Mouse (Mus musculus) heart, adult 2 months (tissue): ENCODE results near the gene Pla2g2c. TPM values are rescaled to one million over a fixed set of nuclear protein-coding genes. Genes with fewer than 3 reads are reported as not detected.

Source experiments
- DNase-seq, 2 experiments: peaks; one replicate each; pipeline ENCODE4 v3.0.0; 2021
- H3K27ac ChIP-seq: fragments of 200-600 bp; 2 replicates; pipeline ENCODE4 v1.8.1; 2022
- H3K27me3 ChIP-seq: fragments of 200-500 bp; 2 replicates; pipeline ENCODE4 v1.6.1; 2012; ENCODE audit warnings: mild to moderate bottlenecking, low read length, inconsistent platforms, mixed read lengths; ENCODE audit not compliant: control insufficient read depth, insufficient read depth
- H3K36me3 ChIP-seq: fragments of 200-500 bp; 2 replicates; pipeline ENCODE4 v1.6.1; 2012; ENCODE audit warnings: low read length, inconsistent platforms; ENCODE audit not compliant: control insufficient read depth, insufficient read depth
- H3K4me1 ChIP-seq: fragments of 200-500 bp; 2 replicates; pipeline ENCODE4 v1.6.1; 2011; ENCODE audit warnings: low read length; ENCODE audit not compliant: control insufficient read depth, insufficient read depth
- H3K4me3 ChIP-seq: fragments of 200-600 bp; 2 replicates; pipeline ENCODE4 v1.8.1; 2022
- H3K79me2 ChIP-seq: fragments of 200-500 bp; replicated peaks from 2 replicates; pipeline ENCODE4 v1.6.1; 2012; ENCODE audit warnings: mild to moderate bottlenecking, inconsistent platforms, low read length, moderate library complexity, mixed read lengths; ENCODE audit not compliant: control insufficient read depth, insufficient read depth
- H3K9ac ChIP-seq: fragments of 200-500 bp; 2 replicates; pipeline ENCODE4 v1.6.1; 2012; ENCODE audit warnings: low read depth, mild to moderate bottlenecking, control low read depth, inconsistent platforms, low read length, mixed read lengths
- CTCF ChIP-seq: fragments of 200-600 bp; IDR thresholded peaks from 2 replicates; pipeline ENCODE4 v1.8.1; 2022; ENCODE audit warnings: antibody characterized with exemption, mild to moderate bottlenecking, moderate library complexity
- EP300 ChIP-seq: fragments of 200-500 bp; IDR thresholded peaks from 2 replicates; pipeline ENCODE4 v1.6.1; 2011; ENCODE audit warnings: low read depth, low read length, control low read depth; ENCODE audit not compliant: insufficient read depth
- POLR2A ChIP-seq: fragments of 200-500 bp; IDR thresholded peaks from 2 replicates; pipeline ENCODE4 v1.6.1; 2011; ENCODE audit warnings: mild to moderate bottlenecking, low read depth, low read length, control low read depth; ENCODE audit not compliant: insufficient read depth
- WGBS: fragments of 180-500 bp; shearing (Covaris S2); methylation state at CpG from one replicate; pipeline ENCODE4 v1.1.7; 2018; 5-methylcytosine and 5-hydroxymethylcytosine counted together
- intact Hi-C: fragments of 180-260 bp; cut with DNase I; formaldehyde crosslinking; loops from one replicate; pipeline ENCODE4 v1.15.1; 2025
- polyA plus RNA-seq: library from polyadenylated mRNA; depleted of rRNA; stranded (reverse); fragments of >200 nt; gene quantifications from 2 replicates; pipeline ENCODE4 v1.2.3, GENCODE M21; 2012
- total RNA-seq, 2 experiments: library from RNA; stranded (reverse); gene quantifications; 2 replicates each; pipeline ENCODE4 v1.2.3; 2021

The Pla2g2c gene
- total and polyA plus RNA-seq, 3 experiments: 0.14 to 0.98 TPM; not detected in 1

DNA sequence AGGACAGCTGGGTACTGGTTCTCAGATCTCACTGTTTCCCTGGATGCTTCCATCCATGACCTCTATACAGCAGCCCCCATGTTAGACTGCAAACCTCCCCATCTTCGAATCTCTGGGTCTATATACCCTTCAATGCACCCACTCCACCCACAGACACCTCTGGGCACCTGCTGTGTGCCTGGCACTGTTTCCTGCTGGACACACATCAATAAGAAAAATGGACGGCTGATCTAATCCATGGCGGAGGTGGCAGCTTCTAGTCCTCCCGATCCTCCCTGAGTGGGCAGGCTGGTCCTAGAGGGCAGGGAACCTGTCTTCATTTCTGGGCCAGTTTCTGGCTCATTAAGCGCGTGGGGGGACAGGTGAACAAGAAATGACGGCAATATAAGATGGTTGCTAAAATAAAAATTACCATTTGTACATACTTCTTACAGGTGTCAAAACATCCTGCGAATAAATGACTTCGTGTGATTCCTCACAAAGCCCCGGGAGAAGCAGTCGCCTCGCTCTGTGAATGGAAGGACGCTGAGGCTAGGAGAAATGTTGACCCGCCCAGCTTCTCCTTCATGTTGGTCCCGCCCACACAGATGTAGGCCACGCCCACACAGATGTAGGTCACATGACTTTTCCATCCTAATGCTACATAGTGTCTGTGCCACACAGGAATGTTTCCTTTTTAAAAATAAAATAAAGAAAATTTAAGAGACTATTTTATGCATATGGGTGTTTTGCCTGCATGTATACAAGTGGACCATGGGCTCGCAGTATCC, 13.4 kb upstream of the Pla2g2c start:
- H3K9ac ChIP-seq: no peak overlapping the region
- H3K79me2 ChIP-seq: no peaks in the 10 kb centered on the region
- WGBS: 66% methylated on average over 17 of the region's 17 CpGs
- H3K4me3 ChIP-seq: no peak overlapping the region
- H3K4me1 ChIP-seq: no peaks in the 10 kb centered on the region
- H3K27me3 ChIP-seq: no peaks in the 10 kb centered on the region
- no peaks in the 10 kb centered on the region for H3K36me3 ChIP-seq
- peak in 1 of 2 experiments; percentile 7 for DNase-seq
- TF ChIP-seq POLR2A (no peak), EP300 (no peak), CTCF (no peak)
- no peak overlapping the region for H3K27ac ChIP-seq
- intact Hi-C loops: no loop called here

GRCm38 (mm10) chr4:138712096-138712495, 12.5 kb upstream of the Pla2g2c start:
- intact Hi-C loops: no loop called here
- H3K9ac ChIP-seq: no peak overlapping the region
- H3K79me2 ChIP-seq: no peaks in the 10 kb centered on the region
- H3K36me3 ChIP-seq: no peaks in the 10 kb centered on the region
- no peaks in the 10 kb centered on the region for H3K27me3 ChIP-seq
- no peak overlapping the region for H3K4me3 ChIP-seq
- WGBS: 79% methylated on average over 11 of the region's 11 CpGs
- H3K4me1 ChIP-seq: no peaks in the 10 kb centered on the region
- TF ChIP-seq EP300 (no peak), CTCF (no peak), POLR2A (no peak)
- H3K27ac ChIP-seq: no peak overlapping the region
- no peak for DNase-seq

DNA sequence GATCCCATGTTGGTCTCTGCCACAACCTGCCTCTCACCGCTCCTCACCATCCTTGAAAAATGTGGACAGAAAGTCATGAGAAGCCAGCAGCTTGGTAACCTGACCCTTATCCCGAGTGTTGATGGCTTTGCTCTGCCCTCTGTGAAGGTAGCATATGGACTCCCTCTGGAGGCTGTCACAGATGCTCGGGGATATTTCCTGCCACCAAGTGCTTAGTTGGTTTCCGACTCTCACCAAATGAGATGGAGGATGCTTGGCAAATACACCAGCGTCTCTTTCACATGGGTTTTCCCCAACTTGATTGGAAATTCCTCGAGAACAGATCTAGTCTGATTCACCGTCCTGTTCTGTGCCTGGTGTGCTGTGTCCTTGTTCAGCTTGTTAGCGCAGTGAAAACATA, 12.0 kb upstream of the Pla2g2c start:
- Histone ChIP-seq H3K27me3 (no peaks in the 10 kb centered on the region), H3K27ac (no peak overlapping the region), H3K9ac (no peak overlapping the region), H3K4me3 (no peak overlapping the region), H3K79me2 (no peaks in the 10 kb centered on the region), H3K36me3 (no peaks in the 10 kb centered on the region), H3K4me1 (no peaks in the 10 kb centered on the region)
- intact Hi-C loops: no loop called here
- peak in 1 of 2 experiments; percentile 8 for DNase-seq
- no peak for TF ChIP-seq CTCF
- no peak for TF ChIP-seq POLR2A
- WGBS: 77% methylated on average over 8 of the region's 8 CpGs

GRCm38 (mm10) chr4:138714186-138714585, 10.4 kb upstream of the Pla2g2c start:
- no peaks in the 10 kb centered on the region for H3K27me3 ChIP-seq
- no peaks in the 10 kb centered on the region for H3K79me2 ChIP-seq
- WGBS: 57% methylated on average over 1 of the region's 1 CpGs
- H3K4me1 ChIP-seq: no peaks in the 10 kb centered on the region
- intact Hi-C loops: no loop called here
- H3K36me3 ChIP-seq: no peaks in the 10 kb centered on the region
- no peak for DNase-seq
- TF ChIP-seq POLR2A (no peak), CTCF (no peak), EP300 (no peak)
- H3K9ac ChIP-seq: no peak overlapping the region
- no peak overlapping the region for H3K4me3 ChIP-seq
- H3K27ac ChIP-seq: no peak overlapping the region

DNA sequence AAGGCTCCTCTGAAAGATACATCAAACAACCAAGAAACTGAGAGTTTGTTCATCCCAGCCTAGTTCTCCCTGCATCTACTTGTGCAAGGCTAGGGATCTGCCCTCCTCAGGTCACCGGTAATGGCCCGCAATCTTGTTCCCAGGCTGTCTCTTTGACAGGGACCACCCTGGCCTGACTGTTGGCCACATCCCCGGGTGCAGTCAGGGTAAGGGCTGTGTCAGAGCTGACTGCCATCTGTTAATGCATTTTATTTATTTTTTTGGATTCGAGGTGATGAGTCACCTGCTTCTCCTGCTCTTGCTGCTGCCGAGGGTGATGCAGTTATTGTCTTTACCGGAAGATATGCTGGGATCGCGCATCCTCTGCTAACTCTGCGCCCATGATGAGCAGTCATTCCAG, 7.9 kb upstream of the Pla2g2c start:
- WGBS: 60% methylated on average over 9 of the region's 9 CpGs

DNA sequence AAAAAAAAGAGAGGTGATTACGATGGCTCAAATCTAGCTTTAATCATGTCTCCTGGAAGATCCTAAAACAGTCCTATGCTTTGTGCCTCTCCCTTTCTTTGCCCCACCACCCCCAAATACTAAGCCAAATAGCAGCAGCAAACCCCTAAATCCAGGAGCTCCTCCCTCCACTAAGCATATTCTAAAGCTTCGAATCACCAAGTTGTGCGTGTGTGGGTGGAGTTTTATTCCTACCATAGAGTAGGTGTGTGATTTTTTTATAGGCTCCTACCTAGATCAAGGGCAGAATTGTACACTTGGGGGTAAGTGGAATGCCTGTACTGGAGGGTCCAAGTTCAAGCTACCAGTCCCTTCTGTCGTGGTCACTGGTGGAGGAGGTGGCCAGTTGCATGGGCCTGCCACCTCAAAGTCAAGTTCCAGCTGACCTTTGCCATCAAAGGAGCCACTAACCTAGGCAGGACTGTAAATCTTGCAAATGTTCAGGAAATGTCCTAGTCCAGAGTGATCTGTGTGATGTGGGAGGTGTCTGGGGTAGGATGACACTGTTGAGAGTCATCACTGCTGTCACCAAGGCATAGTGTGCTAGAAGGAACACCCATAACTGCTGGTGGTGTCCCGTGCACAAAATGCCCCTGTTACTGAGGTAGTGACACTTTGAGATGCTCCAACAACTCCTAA, 5.9 kb upstream of the Pla2g2c start:
- H3K79me2 ChIP-seq: no peaks in the 10 kb centered on the region
- H3K9ac ChIP-seq: no peak overlapping the region
- no peak for DNase-seq
- TF ChIP-seq CTCF (no peak), POLR2A (no peak), EP300 (no peak)
- peaks cover under 1% of the 10 kb centered on the region; the same call in 1 of the 2 replicates for H3K4me1 ChIP-seq
- no peaks in the 10 kb centered on the region for H3K27me3 ChIP-seq
- intact Hi-C loops: no loop called here
- no peak overlapping the region for H3K27ac ChIP-seq
- WGBS: 86% methylated on average over 5 of the region's 5 CpGs
- H3K36me3 ChIP-seq: no peaks in the 10 kb centered on the region
- H3K4me3 ChIP-seq: no peak overlapping the region

More for the DNA sequence above, 7.9 kb upstream of the Pla2g2c start:
- no peaks in the 10 kb centered on the region for H3K27me3 ChIP-seq
- intact Hi-C loops: no loop called here
- no peak for TF ChIP-seq POLR2A
- TF ChIP-seq EP300: no peak
- TF ChIP-seq CTCF: no peak
- H3K27ac ChIP-seq: no peak overlapping the region
- no peak overlapping the region for H3K4me3 ChIP-seq
- no peaks in the 10 kb centered on the region for H3K36me3 ChIP-seq
- no peak for DNase-seq
- no peaks in the 10 kb centered on the region for H3K4me1 ChIP-seq
- H3K9ac ChIP-seq: no peak overlapping the region
- H3K79me2 ChIP-seq: no peaks in the 10 kb centered on the region
